Mouse (Mus musculus): Measurements from ENCODE around the gene Retreg1. TPM values are rescaled to one million over a fixed set of nuclear protein-coding genes. Genes with fewer than 3 reads are reported as not detected.
A peak's percentile ranks its signal among the peaks of the same experiment; 100 is the strongest.

Gene Retreg1
- total and polyA plus RNA-seq, 3 experiments, result 17.5 to 28.7 (median 19.0) TPM

- Histone ChIP-seq H3K9ac (ENCODE audit: insufficient read depth, low read depth) (peak overlapping the region; percentile 1), H3K4me1 (ENCODE audit: control insufficient read depth in 1 of 2, insufficient read depth in 2 of 2) (peaks cover 19 to 23% of the 10 kb centered on the region in 2 experiments), H3K4me2 (ENCODE audit: insufficient read depth, low read depth, poor library complexity, severe bottlenecking) (peak overlapping the region; percentile 32), H3K79me2 (replicated peaks; ENCODE audit: control insufficient read depth, extremely low read depth, insufficient read depth, poor library complexity, severe bottlenecking) (no peaks in the 10 kb centered on the region), H3K36me3 (replicated peaks in 1 of 2; ENCODE audit: control insufficient read depth in 1 of 2, insufficient read depth in 1 of 2, low read length in 1 of 2) (peaks cover 0 to 2% of the 10 kb centered on the region in 2 experiments), H3K27ac (ENCODE audit: insufficient read depth, low read depth) (peak overlapping the region; percentile 15; the same call in 1 of the 2 replicates), H3K4me3 (replicated peaks in 1 of 3; ENCODE audit: low read depth in 2 of 3, low read length in 2 of 3, poor library complexity in 1 of 3) (peak overlapping the region in 1 of 3 experiments; percentile 12), H3K27me3 (replicated peaks) (no peaks in the 10 kb centered on the region), H3K9me3 (replicated peaks; ENCODE audit: low read length) (peaks cover 5% of the 10 kb centered on the region)
- peak; percentile 52 for DNase-seq (ENCODE audit: extremely low read depth)
- dilution Hi-C loops (cut with MboI; ENCODE audit: extremely low pct_ligation_motif_present, extremely low pct_unique_long_range_greater_than_20kb, low sequenced_read_pairs) (no loop called here), in situ Hi-C loops (cut with MboI; ENCODE audit: low pct_ligation_motif_present, low pct_unique_long_range_greater_than_20kb, low sequenced_read_pairs) (no loop called here)
- TF ChIP-seq ZNF384 (IDR thresholded peaks at IDR 0.05; ENCODE audit: low read depth, low read length) (no peak), IRF4 (IDR thresholded peaks at IDR 0.05; ENCODE audit: low read depth, low read length) (peak; percentile 73; the same call in 1 of the 2 replicates), USF1 (IDR thresholded peaks at IDR 0.05; ENCODE audit: low read depth, low read length) (no peak), NELFE (IDR thresholded peaks at IDR 0.05; ENCODE audit: low read depth, low read length) (no peak), CHD1 (IDR thresholded peaks at IDR 0.05; ENCODE audit: low read depth, low read length) (no peak), ETS1 (conservative IDR thresholded peaks at IDR 0.05; ENCODE audit: low read depth, low read length) (no peak), JUND (conservative IDR thresholded peaks at IDR 0.05; ENCODE audit: low read depth, low read length) (0 out of 2 replicates have a peak, but pooled peaks have one; percentile 16), MAX (IDR thresholded peaks at IDR 0.05; ENCODE audit: low read length) (peak; percentile 39; the same call in 1 of the 2 replicates), RCOR1 (conservative IDR thresholded peaks at IDR 0.05; ENCODE audit: low read depth, low read length) (no peak), POLR2A (IDR thresholded peaks at IDR 0.05; ENCODE audit: low read depth, low read length) (peak; percentile 21; the same call in 1 of the 2 replicates), EP300 (IDR thresholded peaks at IDR 0.05; ENCODE audit: low read length) (peak; percentile 34), MAFK (IDR thresholded peaks at IDR 0.05; ENCODE audit: insufficient replicate concordance, low read length) (peak; percentile 38; the same call in 1 of the 2 replicates), MXI1 (IDR thresholded peaks at IDR 0.05; ENCODE audit: low read depth, low read length) (peak; percentile 67; the same call in 1 of the 2 replicates), SIN3A (IDR thresholded peaks at IDR 0.05; ENCODE audit: low read length) (0 out of 2 replicates have a peak, but pooled peaks have one; percentile 15), SMC3 (IDR thresholded peaks at IDR 0.05; ENCODE audit: low read depth, low read length) (no peak), MYC (IDR thresholded peaks at IDR 0.05; ENCODE audit: low read depth, low read length) (peak; percentile 77; the same call in 1 of the 2 replicates)
Observed at GRCm38 (mm10) chr15:25884416-25884958, 41.5 kb downstream of the Retreg1 start.

- Histone ChIP-seq H3K27me3 (replicated peaks) (no peaks in the 10 kb centered on the region), H3K79me2 (replicated peaks; ENCODE audit: control insufficient read depth, extremely low read depth, insufficient read depth, poor library complexity, severe bottlenecking) (no peaks in the 10 kb centered on the region), H3K9me3 (replicated peaks; ENCODE audit: low read length) (peaks cover 5% of the 10 kb centered on the region), H3K4me1 (ENCODE audit: control insufficient read depth in 1 of 2, insufficient read depth in 2 of 2) (peaks cover 24 to 44% of the 10 kb centered on the region in 2 experiments), H3K9ac (ENCODE audit: insufficient read depth, low read depth) (no peak overlapping the region), H3K27ac (ENCODE audit: insufficient read depth, low read depth) (no peak overlapping the region), H3K4me2 (ENCODE audit: insufficient read depth, low read depth, poor library complexity, severe bottlenecking) (no peak overlapping the region), H3K4me3 (replicated peaks in 1 of 3; ENCODE audit: low read depth in 2 of 3, low read length in 2 of 3, poor library complexity in 1 of 3) (no peak overlapping the region), H3K36me3 (replicated peaks in 1 of 2; ENCODE audit: control insufficient read depth in 1 of 2, insufficient read depth in 1 of 2, low read length in 1 of 2) (peaks cover 2 to 6% of the 10 kb centered on the region in 2 experiments)
- TF ChIP-seq PAX5 (IDR thresholded peaks at IDR 0.05; ENCODE audit: low read length) (no peak), MAFK (IDR thresholded peaks at IDR 0.05; ENCODE audit: insufficient replicate concordance, low read length) (no peak), RCOR1 (conservative IDR thresholded peaks at IDR 0.05; ENCODE audit: low read depth, low read length) (no peak), MXI1 (IDR thresholded peaks at IDR 0.05; ENCODE audit: low read depth, low read length) (no peak)
- no peak for DNase-seq (ENCODE audit: extremely low read depth)
- in situ Hi-C loops (cut with MboI; ENCODE audit: low pct_ligation_motif_present, low pct_unique_long_range_greater_than_20kb, low sequenced_read_pairs) (no loop called here), dilution Hi-C loops (cut with MboI; ENCODE audit: extremely low pct_ligation_motif_present, extremely low pct_unique_long_range_greater_than_20kb, low sequenced_read_pairs) (no loop called here)
Observed at GRCm38 (mm10) chr15:25886581-25887011, 43.6 kb downstream of the Retreg1 start.
